Mouse (Mus musculus) lung, embryonic 14.5 days (tissue): ENCODE measurements around the gene Tenm3. TPM values are rescaled to one million over a fixed set of nuclear protein-coding genes. Genes with fewer than 3 reads are reported as not detected.

Experiments used
- ATAC-seq: fragments of 200-750 bp; cut with Nextera tagmentation; 2 replicates; pipeline ENCODE4 v1.8.0; 2017; ENCODE audit warnings: mild to moderate bottlenecking, moderate TSS enrichment, moderate library complexity; ENCODE audit not compliant: insufficient read depth
- DNase-seq: peaks from one replicate; pipeline ENCODE4 v3.0.0-alpha.2; 2015
- H3K27ac ChIP-seq: fragments of 300-500 bp; sonication (generic); 2 replicates; pipeline ENCODE4 v1.5.1; 2014; ENCODE audit warnings: low read depth, mild to moderate bottlenecking, moderate library complexity
- H3K27me3 ChIP-seq: fragments of 300-500 bp; sonication (generic); 2 replicates; pipeline ENCODE4 v1.6.1; 2014; ENCODE audit warnings: low read length, control low read depth; ENCODE audit not compliant: insufficient read depth
- H3K36me3 ChIP-seq: fragments of 300-500 bp; sonication (generic); 2 replicates; pipeline ENCODE4 v1.6.1; 2014; ENCODE audit warnings: control low read depth; ENCODE audit not compliant: insufficient read depth
- H3K4me1 ChIP-seq: fragments of 300-500 bp; sonication (generic); 2 replicates; pipeline ENCODE4 v1.6.1; 2014; ENCODE audit warnings: antibody characterized with exemption, control low read depth; ENCODE audit not compliant: insufficient read depth
- H3K4me2 ChIP-seq: fragments of 300-500 bp; sonication (generic); 2 replicates; pipeline ENCODE4 v1.6.1; 2014; ENCODE audit warnings: mild to moderate bottlenecking
- H3K4me3 ChIP-seq: fragments of 300-500 bp; sonication (generic); 2 replicates; pipeline ENCODE4 v1.5.1; 2014; ENCODE audit warnings: low read depth, low read length
- H3K9ac ChIP-seq: fragments of 300-500 bp; sonication (generic); 2 replicates; pipeline ENCODE4 v1.6.1; 2014
- H3K9me3 ChIP-seq: fragments of 300-500 bp; sonication (generic); 2 replicates; pipeline ENCODE4 v1.6.1; 2016; ENCODE audit warnings: low read depth, low read length, control low read depth
- CTCF ChIP-seq: IDR thresholded peaks from 2 replicates; pipeline ENCODE4 v1.5.1; 2016; ENCODE audit warnings: antibody characterized with exemption, low read depth
- WGBS: fragments of 180-500 bp; shearing (Covaris S2); extraction: QIAGEN DNeasy Blood & Tissue Kit; methylation state at CpG from one replicate; pipeline ENCODE4 v1.1.7; 2014; 5-methylcytosine and 5-hydroxymethylcytosine counted together
- polyA plus RNA-seq: library from polyadenylated mRNA; unstranded; fragments of >200 nt; fragmentation: Nextera tagmentation; extraction: Ambion mirVana; gene quantifications from 2 replicates; pipeline ENCODE4 v1.2.1, GENCODE M21; 2014

Tenm3 gene
- 7.8 and 9.8 TPM in 2 replicates for polyA plus RNA-seq

DNA sequence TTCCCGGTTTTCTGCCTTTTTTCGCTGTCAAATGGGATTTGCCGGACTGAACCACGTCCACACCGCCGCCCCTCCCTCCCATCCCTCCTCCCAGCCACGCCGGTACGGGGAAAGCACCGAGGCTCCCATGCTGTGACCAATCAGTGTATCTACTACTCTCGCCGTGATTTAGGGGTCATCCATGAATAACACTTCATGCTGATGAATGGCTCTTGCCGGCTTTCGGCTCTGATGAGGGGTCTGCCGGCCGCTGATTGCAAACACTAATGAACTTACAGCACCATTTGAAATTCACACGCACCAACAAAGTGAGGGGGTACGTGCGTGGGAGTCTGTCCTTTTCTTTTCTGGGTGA lies at the start of gene Tenm3:
Tenm3 (minus strand) TSS at position 21 of the 355 bp plus-strand sequence.
- H3K27ac ChIP-seq = peak within 1 kb of the TSS; percentile 54; the same call in 1 of the 2 replicates
- ATAC-seq (peak; percentile 43; the same call in 1 of the 2 replicates), DNase-seq (no peak)
- peaks cover 58% of the 10 kb centered on the region for H3K27me3 ChIP-seq
- H3K9ac ChIP-seq = peak within 1 kb of the TSS; percentile 69
- 1% methylated on average over 19 of the region's 19 CpGs for WGBS
- H3K9me3 ChIP-seq = no peaks in the 10 kb centered on the region
- peak within 1 kb of the TSS; percentile 80 for H3K4me2 ChIP-seq
- no peak for TF ChIP-seq CTCF
- H3K4me3 ChIP-seq = peak within 1 kb of the TSS; percentile 71
- no peaks in the 10 kb centered on the region for H3K4me1 ChIP-seq
- H3K36me3 ChIP-seq = no peaks in the 10 kb centered on the region

DNA sequence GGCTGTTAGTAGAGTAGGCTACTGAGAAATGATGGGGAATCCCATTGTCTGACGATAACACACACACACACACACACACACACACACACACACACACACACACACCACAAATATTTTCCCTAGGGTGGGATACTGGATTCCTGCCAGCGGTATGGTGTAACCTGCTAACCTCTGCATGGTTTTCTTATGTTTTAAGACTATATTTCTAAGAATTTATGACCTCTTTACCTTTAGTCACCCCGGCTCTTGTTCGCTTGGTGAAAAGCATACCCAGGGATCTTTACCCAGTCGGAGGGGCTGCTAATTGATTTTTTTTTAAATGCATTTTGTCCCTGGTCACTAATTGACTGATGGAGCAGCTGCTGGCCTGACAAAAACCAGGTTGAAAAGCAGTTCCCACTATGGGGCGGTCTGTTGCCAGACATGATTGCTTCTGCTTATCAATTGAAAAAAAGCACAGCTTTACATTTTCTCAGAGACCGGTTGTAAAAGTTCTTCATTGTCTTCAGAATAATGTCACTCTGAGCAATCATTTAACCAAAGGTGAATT lies 46.5 kb upstream of the Tenm3 start:
- Histone ChIP-seq H3K9me3 (no peaks in the 10 kb centered on the region), H3K27me3 (no peaks in the 10 kb centered on the region), H3K4me3 (no peak overlapping the region), H3K27ac (no peak overlapping the region), H3K9ac (no peak overlapping the region), H3K4me2 (no peak overlapping the region), H3K4me1 (no peaks in the 10 kb centered on the region), H3K36me3 (no peaks in the 10 kb centered on the region)
- DNase-seq (no peak), ATAC-seq (no peak)
- WGBS = 55% methylated on average over 7 of the region's 7 CpGs
- no peak for TF ChIP-seq CTCF

DNA sequence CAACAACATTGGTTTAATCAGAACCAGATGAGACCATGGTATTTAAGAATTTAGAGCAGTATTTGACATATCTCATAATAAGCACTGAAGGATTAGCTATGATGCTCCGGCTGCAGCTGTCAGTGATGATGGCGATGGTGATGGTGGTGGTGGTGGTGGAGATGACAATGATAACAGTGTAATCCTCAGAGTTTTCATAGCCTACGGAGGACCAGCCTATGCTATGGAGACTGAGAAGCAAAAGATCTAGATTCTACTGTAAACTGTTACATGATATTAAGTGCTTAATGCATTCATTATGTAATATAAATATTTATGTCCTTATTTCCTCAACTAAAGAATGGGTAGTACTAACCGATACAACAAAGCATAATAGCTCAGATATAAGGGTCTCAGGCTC lies 40.5 kb upstream of the Tenm3 start:
- WGBS = 47% methylated on average over 4 of the region's 4 CpGs
- H3K9ac ChIP-seq = no peak overlapping the region
- H3K9me3 ChIP-seq = no peaks in the 10 kb centered on the region
- no peaks in the 10 kb centered on the region for H3K36me3 ChIP-seq
- ATAC-seq (peak; percentile 80), DNase-seq (peak; percentile 20)
- no peak for TF ChIP-seq CTCF
- H3K4me3 ChIP-seq = no peak overlapping the region
- H3K27me3 ChIP-seq = no peaks in the 10 kb centered on the region
- H3K4me2 ChIP-seq = no peak overlapping the region
- H3K4me1 ChIP-seq = no peaks in the 10 kb centered on the region
- no peak overlapping the region for H3K27ac ChIP-seq

DNA sequence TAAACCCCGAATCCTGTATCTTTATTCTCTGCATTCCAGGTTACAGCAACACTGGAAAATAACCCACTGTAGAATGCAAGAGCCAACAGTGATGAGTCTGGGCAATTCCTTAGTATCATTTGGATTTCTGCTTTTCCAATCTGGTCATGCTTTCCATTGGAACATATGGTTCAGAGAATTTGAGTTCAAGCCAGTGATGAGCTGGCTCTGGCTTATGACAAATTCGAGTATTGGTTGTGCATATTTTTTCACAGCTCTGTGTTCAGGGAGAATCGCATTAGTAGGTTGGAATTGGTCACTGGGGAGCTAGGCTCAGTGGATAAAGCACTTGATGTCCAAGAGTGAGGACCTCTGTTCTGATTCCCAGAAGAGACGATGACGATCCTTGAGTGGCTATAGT lies 36.8 kb upstream of the Tenm3 start:
- no peak overlapping the region for H3K9ac ChIP-seq
- H3K9me3 ChIP-seq = no peaks in the 10 kb centered on the region
- no peaks in the 10 kb centered on the region for H3K27me3 ChIP-seq
- no peak overlapping the region for H3K4me2 ChIP-seq
- no peaks in the 10 kb centered on the region for H3K36me3 ChIP-seq
- DNase-seq (no peak), ATAC-seq (no peak)
- no peak overlapping the region for H3K4me3 ChIP-seq
- H3K27ac ChIP-seq = no peak overlapping the region
- H3K4me1 ChIP-seq = no peaks in the 10 kb centered on the region
- TF ChIP-seq CTCF = no peak
- 89% methylated on average over 5 of the region's 5 CpGs for WGBS

DNA sequence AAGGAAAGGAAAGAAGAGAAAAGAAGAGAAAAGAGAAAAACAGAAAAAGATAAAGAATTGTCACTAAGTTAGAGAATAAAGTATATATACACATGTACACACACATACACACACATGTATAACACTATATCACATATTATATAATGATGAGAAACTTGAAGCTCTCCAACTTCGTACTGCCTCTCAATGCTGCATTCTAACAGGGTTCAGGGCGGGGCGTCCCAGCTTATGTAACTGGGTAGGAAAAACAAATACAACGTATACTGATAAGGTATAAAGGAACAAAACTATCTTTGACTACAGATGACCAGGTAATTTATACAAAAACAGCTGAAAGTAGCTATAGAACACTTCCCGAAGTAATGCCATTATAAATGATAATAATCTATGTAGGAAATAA lies 22.2 kb upstream of the Tenm3 start:
- H3K27me3 ChIP-seq = no peaks in the 10 kb centered on the region
- H3K36me3 ChIP-seq = no peaks in the 10 kb centered on the region
- no peaks in the 10 kb centered on the region for H3K9me3 ChIP-seq
- no peaks in the 10 kb centered on the region for H3K4me1 ChIP-seq
- 77% methylated on average over 5 of the region's 5 CpGs for WGBS
- no peak overlapping the region for H3K4me2 ChIP-seq
- H3K4me3 ChIP-seq = no peak overlapping the region
- no peak overlapping the region for H3K27ac ChIP-seq
- no peak for TF ChIP-seq CTCF
- DNase-seq (no peak), ATAC-seq (no peak)
- H3K9ac ChIP-seq = no peak overlapping the region

DNA sequence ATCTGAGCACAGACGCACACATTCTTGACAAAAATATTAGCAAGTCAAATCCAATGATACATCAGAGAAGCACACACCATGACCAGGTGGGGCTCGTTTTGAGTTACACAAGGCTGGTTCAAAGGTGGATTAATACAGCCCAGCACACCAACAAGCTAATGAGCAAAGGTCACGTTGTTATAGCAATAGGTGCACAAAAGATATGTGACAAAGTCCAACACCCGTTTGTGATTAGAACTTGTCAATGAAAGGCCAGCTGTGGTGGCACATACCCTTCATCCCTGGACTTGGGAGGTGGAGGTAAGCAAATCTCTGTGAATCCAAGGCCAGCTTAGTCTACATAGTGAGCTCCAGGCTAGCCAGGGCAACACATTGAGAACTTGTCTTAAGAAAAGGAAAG lies 21.7 kb upstream of the Tenm3 start:
- DNase-seq (no peak), ATAC-seq (no peak)
- H3K36me3 ChIP-seq = no peaks in the 10 kb centered on the region
- WGBS = 49% methylated on average over 4 of the region's 4 CpGs
- H3K4me3 ChIP-seq = no peak overlapping the region
- H3K9ac ChIP-seq = no peak overlapping the region
- no peaks in the 10 kb centered on the region for H3K9me3 ChIP-seq
- H3K4me2 ChIP-seq = no peak overlapping the region
- TF ChIP-seq CTCF = no peak
- H3K27me3 ChIP-seq = no peaks in the 10 kb centered on the region
- no peak overlapping the region for H3K27ac ChIP-seq
- no peaks in the 10 kb centered on the region for H3K4me1 ChIP-seq

DNA sequence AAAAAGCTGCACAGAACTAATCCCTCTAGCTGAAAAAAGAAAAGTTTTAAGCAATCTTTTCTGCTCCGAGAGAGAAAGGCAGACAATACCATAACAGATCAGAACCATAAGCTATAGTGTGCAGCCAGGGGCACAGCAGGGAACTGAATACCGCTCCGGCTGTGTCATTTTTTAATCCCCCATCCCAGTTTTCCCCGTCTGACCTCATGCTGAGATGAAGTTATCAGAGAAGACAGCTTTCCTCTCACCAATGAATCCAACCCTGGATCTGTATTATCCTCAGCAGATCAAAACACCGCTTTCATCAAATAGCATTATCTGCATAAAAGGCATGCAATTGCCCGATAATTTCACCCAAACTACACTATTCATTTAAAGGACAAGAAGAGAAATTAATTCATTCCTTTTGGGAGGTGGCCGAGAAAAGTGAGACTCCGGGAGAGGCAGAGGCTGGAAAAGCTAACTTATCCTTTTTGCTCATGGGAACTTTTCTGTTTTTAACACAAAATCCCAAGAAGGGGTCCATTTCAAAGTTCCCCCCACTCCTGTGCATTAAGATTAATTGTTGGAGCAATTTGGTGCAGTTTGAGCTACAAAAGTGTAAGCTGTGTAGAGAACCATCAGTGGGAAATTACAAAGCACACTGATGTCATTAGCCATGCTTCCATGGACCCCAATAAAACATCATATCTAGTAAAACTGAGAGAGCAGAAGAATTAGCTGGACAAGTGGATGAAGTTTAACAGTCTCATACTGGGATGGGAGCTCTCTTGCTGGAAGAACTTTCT lies 6.7 kb upstream of the Tenm3 start:
- Histone ChIP-seq H3K9ac (no peak overlapping the region), H3K9me3 (no peaks in the 10 kb centered on the region), H3K4me3 (no peak overlapping the region), H3K36me3 (no peaks in the 10 kb centered on the region), H3K4me2 (no peak overlapping the region), H3K27ac (no peak overlapping the region), H3K27me3 (peaks cover 21% of the 10 kb centered on the region), H3K4me1 (no peaks in the 10 kb centered on the region)
- DNase-seq = no peak
- 64% methylated on average over 8 of the region's 8 CpGs for WGBS
- ATAC-seq = no peak
- no peak for TF ChIP-seq CTCF
